Mouse (Mus musculus): ENCODE measurements around the gene Lrp1. TPM values are rescaled to one million over a fixed set of nuclear protein-coding genes. Genes with fewer than 3 reads are reported as not detected.

Gene Lrp1
- total RNA-seq, 2 experiments from 2014 or later, result 9.7 to 11.9 TPM

- ATAC-seq (replicated peaks; ENCODE audit: low FRiP score, poor library complexity, severe bottlenecking), result no peak
These were observed 23.5 kb downstream of the Lrp1 start for GRCm38 (mm10) chr10:127597311-127597901.

- no peak for ATAC-seq (replicated peaks; ENCODE audit: low FRiP score, poor library complexity, severe bottlenecking)
These were observed 24.5 kb downstream of the Lrp1 start for GRCm38 (mm10) chr10:127596321-127596941.

GRCm38 (mm10) chr10:127594930-127595715 lies 25.8 kb downstream of the Lrp1 start:
- ATAC-seq (replicated peaks; ENCODE audit: low FRiP score, poor library complexity, severe bottlenecking), result no peak

- ATAC-seq (replicated peaks; ENCODE audit: low FRiP score, poor library complexity, severe bottlenecking), result no peak
These were observed 26.5 kb downstream of the Lrp1 start for GRCm38 (mm10) chr10:127594405-127594804.

GRCm38 (mm10) chr10:127592850-127593249 lies 28.1 kb downstream of the Lrp1 start:
- ATAC-seq (replicated peaks; ENCODE audit: low FRiP score, poor library complexity, severe bottlenecking), result no peak

GRCm38 (mm10) chr10:127592423-127592822 lies 28.5 kb downstream of the Lrp1 start:
- ATAC-seq (replicated peaks; ENCODE audit: low FRiP score, poor library complexity, severe bottlenecking), result no peak

GRCm38 (mm10) chr10:127591514-127591913 lies 29.4 kb downstream of the Lrp1 start:
- no peak for ATAC-seq (replicated peaks; ENCODE audit: low FRiP score, poor library complexity, severe bottlenecking)

GRCm38 (mm10) chr10:127590831-127591451 lies 30.0 kb downstream of the Lrp1 start:
- no peak for ATAC-seq (replicated peaks; ENCODE audit: low FRiP score, poor library complexity, severe bottlenecking)

- ATAC-seq (replicated peaks; ENCODE audit: low FRiP score, poor library complexity, severe bottlenecking), result no peak
These were observed 30.7 kb downstream of the Lrp1 start for GRCm38 (mm10) chr10:127590256-127590655.

- no peak for ATAC-seq (replicated peaks; ENCODE audit: low FRiP score, poor library complexity, severe bottlenecking)
These were observed 33.2 kb downstream of the Lrp1 start for GRCm38 (mm10) chr10:127587776-127588175.

- ATAC-seq (replicated peaks; ENCODE audit: low FRiP score, poor library complexity, severe bottlenecking), result no peak
These were observed 34.7 kb downstream of the Lrp1 start for GRCm38 (mm10) chr10:127586209-127586608.

GRCm38 (mm10) chr10:127585598-127585997 lies 35.4 kb downstream of the Lrp1 start:
- ATAC-seq (replicated peaks; ENCODE audit: low FRiP score, poor library complexity, severe bottlenecking), result no peak

GRCm38 (mm10) chr10:127583649-127584048 lies 37.3 kb downstream of the Lrp1 start:
- no peak for ATAC-seq (replicated peaks; ENCODE audit: low FRiP score, poor library complexity, severe bottlenecking)

GRCm38 (mm10) chr10:127581291-127581690 lies 39.7 kb downstream of the Lrp1 start:
- no peak for ATAC-seq (replicated peaks; ENCODE audit: low FRiP score, poor library complexity, severe bottlenecking)

GRCm38 (mm10) chr10:127577982-127578381 lies 43.0 kb downstream of the Lrp1 start:
- no peak for ATAC-seq (replicated peaks; ENCODE audit: low FRiP score, poor library complexity, severe bottlenecking)

GRCm38 (mm10) chr10:127577156-127577555 lies 43.8 kb downstream of the Lrp1 start:
- ATAC-seq (replicated peaks; ENCODE audit: low FRiP score, poor library complexity, severe bottlenecking), result no peak

- ATAC-seq (replicated peaks; ENCODE audit: low FRiP score, poor library complexity, severe bottlenecking), result peak; percentile 62
These were observed 44.5 kb downstream of the Lrp1 start for GRCm38 (mm10) chr10:127576381-127576961.

- no peak for ATAC-seq (replicated peaks; ENCODE audit: low FRiP score, poor library complexity, severe bottlenecking)
These were observed 45.2 kb downstream of the Lrp1 start for GRCm38 (mm10) chr10:127575741-127576140.

- ATAC-seq (replicated peaks; ENCODE audit: low FRiP score, poor library complexity, severe bottlenecking), result no peak
These were observed 48.7 kb downstream of the Lrp1 start for GRCm38 (mm10) chr10:127572281-127572680.

- peak; percentile 64 for ATAC-seq (replicated peaks; ENCODE audit: low FRiP score, poor library complexity, severe bottlenecking)
These were observed 49.9 kb downstream of the Lrp1 start for GRCm38 (mm10) chr10:127570937-127571641.

All from erythroblast, adult 5-6 weeks (primary cell).